Mouse (Mus musculus) MEL (cell line): Measurements from ENCODE around the gene Nploc4. TPM values are rescaled to one million over a fixed set of nuclear protein-coding genes. Genes with fewer than 3 reads are reported as not detected.

Source experiments
- DNase-seq: peaks from one replicate; pipeline ENCODE4 v3.0.0; 2011; ENCODE audit warnings: low read depth, low spot score
- H3K27ac ChIP-seq: 2 replicates; pipeline ENCODE4 v1.5.1; 2012; ENCODE audit warnings: low read depth, mild to moderate bottlenecking, control low read depth, low read length, moderate library complexity; ENCODE audit not compliant: control insufficient read depth
- H3K27me3 ChIP-seq, 2 experiments: fragments of 150-350 bp in 1 of 2; sonication (generic) in 1 of 2; 2 replicates each; pipeline ENCODE4 v1.6.1; 2012; ENCODE audit warnings: low read length in 2 of 2, mild to moderate bottlenecking in 2 of 2, improper control_type of control experiment in 1 of 2, moderate library complexity in 1 of 2; ENCODE audit not compliant: insufficient read depth in 2 of 2, control insufficient read depth in 1 of 2
- H3K36me3 ChIP-seq, 2 experiments: 2 replicates each; pipeline ENCODE4 v1.6.1; 2012 to 2014; ENCODE audit warnings: low read length in 2 of 2, improper control_type of control experiment in 1 of 2, inconsistent platforms in 1 of 2, mild to moderate bottlenecking in 1 of 2; ENCODE audit not compliant: insufficient read depth in 2 of 2, control insufficient read depth in 1 of 2
- H3K4me1 ChIP-seq, 2 experiments: fragments of 150-350 bp in 1 of 2; sonication (generic) in 1 of 2; 2 replicates each; pipeline ENCODE4 v1.6.1; 2012; ENCODE audit warnings: low read length in 2 of 2, improper control_type of control experiment in 1 of 2, mild to moderate bottlenecking in 1 of 2; ENCODE audit not compliant: insufficient read depth in 2 of 2, control insufficient read depth in 1 of 2
- H3K4me3 ChIP-seq, 2 experiments: fragments of 150-350 bp in 1 of 2; sonication (generic) in 1 of 2; 2 replicates each; pipeline ENCODE4 v1.5.1; 2012; ENCODE audit warnings: low read depth in 2 of 2, low read length in 2 of 2, mild to moderate bottlenecking in 2 of 2, moderate library complexity in 2 of 2, control low read depth in 1 of 2, improper control_type of control experiment in 1 of 2; ENCODE audit not compliant: control insufficient read depth in 1 of 2, insufficient read depth in 1 of 2
- H3K79me2 ChIP-seq: 2 replicates; pipeline ENCODE4 v1.6.1; 2012; ENCODE audit warnings: mild to moderate bottlenecking, low read length, moderate library complexity; ENCODE audit not compliant: control insufficient read depth, poor library complexity, insufficient read depth
- H3K9ac ChIP-seq: 2 replicates; pipeline ENCODE4 v1.6.1; 2012; ENCODE audit warnings: low read depth, mild to moderate bottlenecking, control low read depth, low read length, moderate library complexity; ENCODE audit not compliant: control insufficient read depth, poor library complexity, severe bottlenecking
- H3K9me3 ChIP-seq: fragments of 150-350 bp; sonication (generic); replicated peaks from 2 replicates; pipeline ENCODE4 v1.6.1; 2012; ENCODE audit warnings: mild to moderate bottlenecking, low read length, improper control_type of control experiment, moderate library complexity; ENCODE audit not compliant: insufficient read depth
- CHD1 ChIP-seq: IDR thresholded peaks from 2 replicates; pipeline ENCODE4 v1.6.1; 2012; ENCODE audit warnings: low read depth, mild to moderate bottlenecking, inconsistent platforms, low read length, improper control_type of control experiment
- CHD2 ChIP-seq: IDR thresholded peaks from 2 replicates; pipeline ENCODE4 v1.6.1; 2011; ENCODE audit warnings: low read length, improper control_type of control experiment
- CTCF ChIP-seq, 3 experiments: IDR thresholded peaks in 2 of 3; conservative IDR thresholded peaks in 1 of 3; 2 replicates each; pipeline ENCODE4 v1.5.1; 2011 to 2012; ENCODE audit warnings: low read length in 3 of 3, low read depth in 2 of 3, mild to moderate bottlenecking in 2 of 3, improper control_type of control experiment in 1 of 3, inconsistent platforms in 1 of 3, mixed read lengths in 1 of 3, moderate library complexity in 1 of 3; ENCODE audit not compliant: control insufficient read depth in 1 of 3, insufficient read depth in 1 of 3, poor library complexity in 1 of 3, severe bottlenecking in 1 of 3
- E2F4 ChIP-seq: IDR thresholded peaks from 2 replicates; pipeline ENCODE4 v1.6.1; 2011; ENCODE audit warnings: low read depth, low read length, improper control_type of control experiment, borderline replicate concordance
- ELF1 ChIP-seq: IDR thresholded peaks from 2 replicates; pipeline ENCODE4 v1.6.1; 2014; ENCODE audit warnings: low read depth, mild to moderate bottlenecking, inconsistent platforms, low read length, improper control_type of control experiment, moderate library complexity
- EP300 ChIP-seq, 2 experiments: IDR thresholded peaks; 2 replicates each; pipeline ENCODE4 v1.6.1; 2011; ENCODE audit warnings: improper control_type of control experiment in 2 of 2, low read length in 2 of 2, low read depth in 1 of 2, mild to moderate bottlenecking in 1 of 2
- ETS1 ChIP-seq: IDR thresholded peaks from 2 replicates; pipeline ENCODE4 v1.6.1; 2012; ENCODE audit warnings: low read depth, mild to moderate bottlenecking, inconsistent platforms, low read length, improper control_type of control experiment, moderate library complexity
- GABPA ChIP-seq: IDR thresholded peaks from 2 replicates; pipeline ENCODE4 v1.6.1; 2012; ENCODE audit warnings: low read depth, mild to moderate bottlenecking, inconsistent platforms, low read length, improper control_type of control experiment, moderate library complexity
- GATA1 ChIP-seq: IDR thresholded peaks from 2 replicates; pipeline ENCODE4 v1.6.1; 2011; ENCODE audit warnings: low read depth, low read length, improper control_type of control experiment
- HCFC1 ChIP-seq: IDR thresholded peaks from 2 replicates; pipeline ENCODE4 v1.6.1; 2012; ENCODE audit warnings: low read depth, mild to moderate bottlenecking, inconsistent platforms, low read length, improper control_type of control experiment, moderate library complexity
- MAFK ChIP-seq: IDR thresholded peaks from 2 replicates; pipeline ENCODE4 v1.6.1; 2011; ENCODE audit warnings: low read depth, mild to moderate bottlenecking, low read length, improper control_type of control experiment, borderline replicate concordance
- MAX ChIP-seq: IDR thresholded peaks from 2 replicates; pipeline ENCODE4 v1.6.1; 2011; ENCODE audit warnings: low read length, improper control_type of control experiment
- MAZ ChIP-seq: IDR thresholded peaks from 2 replicates; pipeline ENCODE4 v1.6.1; 2012; ENCODE audit warnings: low read depth, mild to moderate bottlenecking, inconsistent platforms, low read length, improper control_type of control experiment
- MEF2A ChIP-seq: IDR thresholded peaks from 2 replicates; pipeline ENCODE4 v1.6.1; 2014; ENCODE audit warnings: low read depth, mild to moderate bottlenecking, inconsistent platforms, low read length, improper control_type of control experiment; ENCODE audit not compliant: poor library complexity, insufficient replicate concordance, severe bottlenecking; ENCODE audit errors: extremely low read depth
- MXI1 ChIP-seq: IDR thresholded peaks from 2 replicates; pipeline ENCODE4 v1.6.1; 2011; ENCODE audit warnings: mild to moderate bottlenecking, low read depth, low read length, improper control_type of control experiment
- MYB ChIP-seq: IDR thresholded peaks from 2 replicates; pipeline ENCODE4 v1.6.1; 2011; ENCODE audit warnings: mild to moderate bottlenecking, low read depth, low read length, improper control_type of control experiment
- MYC ChIP-seq: IDR thresholded peaks from 2 replicates; pipeline ENCODE4 v1.6.1; 2011; ENCODE audit warnings: low read depth, mild to moderate bottlenecking, low read length, improper control_type of control experiment, moderate library complexity
- NELFE ChIP-seq: IDR thresholded peaks from 2 replicates; pipeline ENCODE4 v1.6.1; 2011; ENCODE audit warnings: low read depth, low read length, improper control_type of control experiment
- NRF1 ChIP-seq: IDR thresholded peaks from 2 replicates; pipeline ENCODE4 v1.6.1; 2014; ENCODE audit warnings: low read depth, mild to moderate bottlenecking, inconsistent platforms, low read length, improper control_type of control experiment, moderate library complexity; ENCODE audit not compliant: poor library complexity, insufficient read depth, severe bottlenecking
- POLR2A ChIP-seq, 2 experiments: IDR thresholded peaks; 2 replicates each; pipeline ENCODE4 v1.6.1; 2011 to 2012; ENCODE audit warnings: low read length in 2 of 2, mild to moderate bottlenecking in 2 of 2, control low read depth in 1 of 2, improper control_type of control experiment in 1 of 2, low read depth in 1 of 2, moderate library complexity in 1 of 2; ENCODE audit not compliant: control insufficient read depth in 1 of 2, insufficient read depth in 1 of 2, poor library complexity in 1 of 2
- POLR2AphosphoS2 ChIP-seq: IDR thresholded peaks from 2 replicates; pipeline ENCODE4 v1.6.1; 2011; ENCODE audit warnings: low read length, improper control_type of control experiment
- RCOR1 ChIP-seq: IDR thresholded peaks from 2 replicates; pipeline ENCODE4 v1.6.1; 2012; ENCODE audit warnings: low read depth, mild to moderate bottlenecking, inconsistent platforms, low read length, improper control_type of control experiment
- SIN3A ChIP-seq: IDR thresholded peaks from 2 replicates; pipeline ENCODE4 v1.6.1; 2012; ENCODE audit warnings: low read length, improper control_type of control experiment, inconsistent platforms
- TBP ChIP-seq: IDR thresholded peaks from 2 replicates; pipeline ENCODE4 v1.8.0; 2011; ENCODE audit warnings: low read depth, low read length, improper control_type of control experiment
- UBTF ChIP-seq: IDR thresholded peaks from 2 replicates; pipeline ENCODE4 v1.6.1; 2012; ENCODE audit warnings: low read depth, mild to moderate bottlenecking, inconsistent platforms, low read length, improper control_type of control experiment, moderate library complexity, borderline replicate concordance; ENCODE audit not compliant: insufficient read depth
- USF2 ChIP-seq, 2 experiments: IDR thresholded peaks; 2 replicates each; pipeline ENCODE4 v1.6.1; 2011 to 2012; ENCODE audit warnings: improper control_type of control experiment in 2 of 2, low read length in 2 of 2, borderline replicate concordance in 1 of 2, inconsistent platforms in 1 of 2, low read depth in 1 of 2, mild to moderate bottlenecking in 1 of 2; ENCODE audit not compliant: insufficient read depth in 1 of 2
- polyA plus RNA-seq, 2 experiments: library from polyadenylated mRNA; stranded (reverse) in 1 of 2; unstranded in 1 of 2; fragments of >175 nt in 1 of 2; fragments of >200 nt in 1 of 2; gene quantifications; 2 replicates each; pipeline versions ENCODE4 v1.2.1 to v1.2.4; 2012; ENCODE audit warnings: low replicate concordance in 2 of 2, low read depth in 1 of 2; ENCODE audit not compliant: insufficient read length in 2 of 2, insufficient read depth in 1 of 2, missing spikeins in 1 of 2
- total RNA-seq: library from RNA; depleted of rRNA; stranded (reverse); fragments of 300-350 nt; gene quantifications from 2 replicates; pipeline ENCODE4 v1.2.3, GENCODE M21; 2012

Nploc4 gene
- total and polyA plus RNA-seq, 3 experiments, result 77.4 to 352 (median 117) TPM

- Histone ChIP-seq H3K27ac (peak overlapping the region; percentile 83), H3K4me3 (peak overlapping the region; percentile 26 to 48), H3K27me3 (no peaks in the 10 kb centered on the region)
- TF ChIP-seq GABPA (no peak), POLR2AphosphoS2 (no peak), TBP (peak; percentile 81), MAFK (0 out of 2 replicates have a peak, but pooled peaks have one; percentile 42), SIN3A (no peak), MAZ (0 out of 2 replicates have a peak, but pooled peaks have one; percentile 27), MXI1 (peak; percentile 0; the same call in 1 of the 2 replicates), HCFC1 (no peak), MYC (no peak)
- TF ChIP-seq, all 39 proteins: peak for 4
- Histone ChIP-seq H3K36me3 (peaks cover 0 to 39% of the 10 kb centered on the region in 2 experiments; a peak in 2 of 4 replicates), H3K79me2 (no peaks in the 10 kb centered on the region), H3K9ac (peak overlapping the region; percentile 47), H3K4me1 (peaks cover 12 to 59% of the 10 kb centered on the region in 2 experiments), H3K9me3 (no peaks in the 10 kb centered on the region)
- peak; percentile 58 for DNase-seq
These were observed 82.9 kb downstream of the Nploc4 start for GRCm38 (mm10) chr11:120354304-120355276.

GRCm38 (mm10) chr11:120353500-120354303 is 83.8 kb downstream of the Nploc4 start:
- Histone ChIP-seq H3K4me1 (peaks cover 12 to 59% of the 10 kb centered on the region in 2 experiments), H3K36me3 (peaks cover 0 to 39% of the 10 kb centered on the region in 2 experiments; a peak in 2 of 4 replicates), H3K4me3 (peak overlapping the region; percentile 29 to 56), H3K27me3 (no peaks in the 10 kb centered on the region), H3K9me3 (no peaks in the 10 kb centered on the region), H3K9ac (peak overlapping the region; percentile 57), H3K27ac (peak overlapping the region; percentile 83), H3K79me2 (peaks cover 5% of the 10 kb centered on the region)
- DNase-seq, result peak; percentile 93
- TF ChIP-seq NELFE (no peak), MAX (no peak), ETS1 (peak; percentile 99), MEF2A (no peak), CHD2 (no peak), RCOR1 (no peak), MAZ (no peak; the same call in 1 of the 2 replicates), EP300 (IDR thresholded peaks at IDR 0.05; ENCODE audit: low read depth in 1 of 2, low read length in 2 of 2) (peak; percentile 48 to 67; a peak in 3 of 4 replicates), CTCF (IDR thresholded peaks at IDR 0.05 in 2 of 3, conservative IDR thresholded peaks at IDR 0.05 in 1 of 3; ENCODE audit: control insufficient read depth in 1 of 3, insufficient read depth in 1 of 3, low read depth in 2 of 3, low read length in 3 of 3, poor library complexity in 1 of 3, severe bottlenecking in 1 of 3) (peak; percentile 40 to 66 (median 60)), GATA1 (peak; percentile 45), ELF1 (peak; percentile 56; the same call in 1 of the 2 replicates), NRF1 (0 out of 2 replicates have a peak, but pooled peaks have one; percentile 3), CHD1 (no peak), UBTF (0 out of 2 replicates have a peak, but pooled peaks have one; percentile 58), SIN3A (peak; percentile 67), USF2 (IDR thresholded peaks at IDR 0.05; ENCODE audit: borderline replicate concordance in 1 of 2, insufficient read depth in 1 of 2, low read depth in 1 of 2, low read length in 2 of 2) (no peak), POLR2A (IDR thresholded peaks at IDR 0.05; ENCODE audit: control insufficient read depth in 1 of 2, insufficient read depth in 1 of 2, low read depth in 1 of 2, low read length in 2 of 2, poor library complexity in 1 of 2) (peak in 1 of 2 experiments; percentile 45; a peak in 1 of 4 replicates), HCFC1 (peak; percentile 14; the same call in 1 of the 2 replicates), MYB (no peak; the same call in 1 of the 2 replicates), E2F4 (no peak), GABPA (no peak)
